Mouse (Mus musculus) myocyte (in vitro differentiated cells): ENCODE measurements around the gene Nxph4.

ENCODE experiments used
- CEBPB ChIP-seq: IDR thresholded peaks from 2 replicates; pipeline ENCODE4 v1.6.1; 2011; ENCODE audit warnings: mild to moderate bottlenecking, moderate library complexity; ENCODE audit not compliant: poor library complexity, insufficient read depth, severe bottlenecking
- E2F4 ChIP-seq: IDR thresholded peaks from one replicate; pipeline ENCODE4 v1.6.1; 2011; ENCODE audit warnings: mild to moderate bottlenecking, control low read depth, moderate library complexity; ENCODE audit not compliant: insufficient read depth
- MAX ChIP-seq: IDR thresholded peaks from one replicate; pipeline ENCODE4 v1.6.1; 2011; ENCODE audit warnings: low read depth, mild to moderate bottlenecking, control low read depth
- MYOD1 ChIP-seq, 3 experiments: IDR thresholded peaks; one replicate each; pipeline ENCODE4 v1.6.1; 2011; ENCODE audit warnings: control low read depth in 2 of 3, low read depth in 2 of 3, mild to moderate bottlenecking in 2 of 3, moderate library complexity in 1 of 3; ENCODE audit not compliant: insufficient read length in 2 of 3, control insufficient read depth in 1 of 3
- MYOG ChIP-seq, 3 experiments: IDR thresholded peaks; one replicate each; pipeline ENCODE4 v1.6.1; 2011; ENCODE audit warnings: control low read depth in 2 of 3, low read depth in 2 of 3, mild to moderate bottlenecking in 2 of 3; ENCODE audit not compliant: insufficient read length in 2 of 3, control insufficient read depth in 1 of 3, insufficient read depth in 1 of 3
- POLR2A ChIP-seq: IDR thresholded peaks from one replicate; pipeline ENCODE4 v1.6.1; 2011; ENCODE audit warnings: low read depth, mild to moderate bottlenecking, control low read depth, moderate library complexity; ENCODE audit not compliant: insufficient read length
- POLR2AphosphoS2 ChIP-seq: IDR thresholded peaks from one replicate; pipeline ENCODE4 v1.6.1; 2011; ENCODE audit warnings: low read depth, control low read depth; ENCODE audit not compliant: insufficient read length
- REST ChIP-seq: IDR thresholded peaks from one replicate; pipeline ENCODE4 v1.6.1; 2011; ENCODE audit warnings: mild to moderate bottlenecking, control low read depth, moderate library complexity; ENCODE audit not compliant: insufficient read depth, insufficient read length
- SRF ChIP-seq: IDR thresholded peaks from one replicate; pipeline ENCODE4 v1.6.1; 2011; ENCODE audit warnings: low read depth; ENCODE audit not compliant: control insufficient read depth, insufficient read length
- TCF12 ChIP-seq: IDR thresholded peaks from one replicate; pipeline ENCODE4 v1.6.1; 2011; ENCODE audit warnings: mild to moderate bottlenecking, control low read depth; ENCODE audit not compliant: poor library complexity, insufficient read depth, severe bottlenecking
- TCF3 ChIP-seq: IDR thresholded peaks from one replicate; pipeline ENCODE4 v1.6.1; 2011; ENCODE audit warnings: low read depth, control low read depth; ENCODE audit not compliant: insufficient read length
- USF1 ChIP-seq: IDR thresholded peaks from one replicate; pipeline ENCODE4 v1.6.1; 2011; ENCODE audit warnings: low read depth, mild to moderate bottlenecking, control low read depth, moderate library complexity

DNA sequence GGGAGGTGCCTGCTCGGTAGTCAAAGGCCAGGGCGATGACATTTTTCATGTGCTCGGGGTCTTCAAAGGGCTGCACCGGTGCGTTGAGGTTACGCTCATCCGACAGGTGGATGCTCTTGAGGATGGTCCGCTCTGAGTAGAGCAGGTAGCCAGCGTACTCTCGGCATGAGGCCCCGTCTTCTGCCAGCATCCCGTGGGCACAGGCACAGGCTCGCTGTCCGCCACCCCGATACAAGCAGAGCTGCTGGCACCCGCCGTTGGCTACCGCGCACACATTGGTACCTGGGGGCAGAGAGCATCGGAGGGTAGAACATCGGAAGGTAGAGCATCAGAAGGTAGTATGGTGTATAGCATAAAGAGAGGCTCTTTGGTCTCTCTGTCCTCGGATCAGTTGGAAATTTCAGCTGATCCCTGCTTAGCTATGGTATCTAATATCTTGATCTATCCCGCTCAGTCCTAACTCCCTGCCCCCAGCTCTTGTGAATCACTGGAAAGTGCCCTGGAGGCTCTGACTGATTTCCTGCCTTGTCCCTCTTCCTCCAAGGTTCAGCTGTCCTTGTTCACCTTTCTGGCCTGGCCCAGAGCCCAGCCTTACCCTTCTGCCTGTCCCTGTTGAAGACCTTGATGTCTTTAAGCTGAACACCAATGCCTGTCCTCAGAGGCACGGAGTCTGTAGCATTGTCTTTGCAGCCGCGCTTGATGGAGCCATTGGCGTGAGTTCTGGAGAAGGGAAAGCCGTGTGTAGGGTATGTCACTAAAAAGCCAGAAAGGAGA, 32.4 kb upstream of the Nxph4 start:
- TF ChIP-seq MYOD1 (IDR thresholded peaks at IDR 0.05; ENCODE audit: control insufficient read depth in 1 of 3, insufficient read length in 2 of 3, low read depth in 2 of 3) (no peak), TCF3 (no peak), MAX (no peak), POLR2A (no peak), TCF12 (no peak), MYOG (IDR thresholded peaks at IDR 0.05; ENCODE audit: control insufficient read depth in 1 of 3, insufficient read depth in 1 of 3, insufficient read length in 2 of 3, low read depth in 2 of 3) (no peak), POLR2AphosphoS2 (no peak), SRF (no peak), CEBPB (no peak), E2F4 (no peak), USF1 (no peak), REST (no peak)
